Mouse (Mus musculus) lung, postnatal 0 days (tissue): Measurements from ENCODE around the gene Dhcr24. TPM values are rescaled to one million over a fixed set of nuclear protein-coding genes. Genes with fewer than 3 reads are reported as not detected.

Experiments used
- ATAC-seq: fragments of 200-750 bp; cut with Nextera tagmentation; 2 replicates; pipeline ENCODE4 v1.8.0; 2017; ENCODE audit warnings: moderate library complexity
- DNase-seq: peaks from one replicate; pipeline ENCODE4 v3.0.0-alpha.2; 2016; ENCODE audit warnings: low spot score
- H3K27ac ChIP-seq: fragments of 300-500 bp; sonication (generic); 2 replicates; pipeline ENCODE4 v1.5.1; 2014; ENCODE audit warnings: antibody characterized with exemption, mild to moderate bottlenecking, low read length, mixed read lengths
- H3K27me3 ChIP-seq: fragments of 300-500 bp; sonication (generic); replicated peaks from 2 replicates; pipeline ENCODE4 v1.6.1; 2014; ENCODE audit warnings: low read length, mixed read lengths; ENCODE audit not compliant: insufficient read depth
- H3K36me3 ChIP-seq: fragments of 300-500 bp; sonication (generic); 2 replicates; pipeline ENCODE4 v1.6.1; 2014; ENCODE audit warnings: low read length, mixed read lengths; ENCODE audit not compliant: insufficient read depth
- H3K4me1 ChIP-seq: fragments of 300-500 bp; sonication (generic); 2 replicates; pipeline ENCODE4 v1.6.1; 2014; ENCODE audit warnings: antibody characterized with exemption, low read depth, low read length, mixed read lengths; ENCODE audit not compliant: insufficient read depth
- H3K4me2 ChIP-seq: fragments of 300-500 bp; sonication (generic); replicated peaks from 2 replicates; pipeline ENCODE4 v1.6.1; 2014; ENCODE audit warnings: low read depth, mild to moderate bottlenecking, low read length, moderate library complexity, mixed read lengths
- H3K4me3 ChIP-seq: fragments of 300-500 bp; sonication (generic); 2 replicates; pipeline ENCODE4 v1.5.1; 2014; ENCODE audit warnings: low read depth, low read length
- H3K9ac ChIP-seq: fragments of 300-500 bp; sonication (generic); replicated peaks from 2 replicates; pipeline ENCODE4 v1.6.1; 2014; ENCODE audit warnings: low read depth, mild to moderate bottlenecking
- H3K9me3 ChIP-seq: fragments of 300-500 bp; sonication (generic); 2 replicates; pipeline ENCODE4 v1.6.1; 2016; ENCODE audit warnings: low read length, mixed read lengths
- CTCF ChIP-seq: IDR thresholded peaks from 2 replicates; pipeline ENCODE4 v1.5.1; 2016; ENCODE audit warnings: antibody characterized with exemption, mild to moderate bottlenecking
- EP300 ChIP-seq: IDR thresholded peaks from 2 replicates; pipeline ENCODE4 v1.6.1; 2016; ENCODE audit warnings: antibody characterized with exemption, mild to moderate bottlenecking, control low read depth
- WGBS: fragments of 180-500 bp; shearing (Covaris S2); extraction: QIAGEN DNeasy Blood & Tissue Kit; methylation state at CpG from one replicate; pipeline ENCODE4 v1.1.7; 2014; 5-methylcytosine and 5-hydroxymethylcytosine counted together
- polyA plus RNA-seq: library from polyadenylated mRNA; unstranded; fragments of >200 nt; fragmentation: Nextera tagmentation; extraction: Ambion mirVana; gene quantifications from 2 replicates; pipeline ENCODE4 v1.2.1, GENCODE M21; 2015

Dhcr24 gene
- polyA plus RNA-seq, 1 experiment from 2014 or later, result 5.0 TPM

DNA sequence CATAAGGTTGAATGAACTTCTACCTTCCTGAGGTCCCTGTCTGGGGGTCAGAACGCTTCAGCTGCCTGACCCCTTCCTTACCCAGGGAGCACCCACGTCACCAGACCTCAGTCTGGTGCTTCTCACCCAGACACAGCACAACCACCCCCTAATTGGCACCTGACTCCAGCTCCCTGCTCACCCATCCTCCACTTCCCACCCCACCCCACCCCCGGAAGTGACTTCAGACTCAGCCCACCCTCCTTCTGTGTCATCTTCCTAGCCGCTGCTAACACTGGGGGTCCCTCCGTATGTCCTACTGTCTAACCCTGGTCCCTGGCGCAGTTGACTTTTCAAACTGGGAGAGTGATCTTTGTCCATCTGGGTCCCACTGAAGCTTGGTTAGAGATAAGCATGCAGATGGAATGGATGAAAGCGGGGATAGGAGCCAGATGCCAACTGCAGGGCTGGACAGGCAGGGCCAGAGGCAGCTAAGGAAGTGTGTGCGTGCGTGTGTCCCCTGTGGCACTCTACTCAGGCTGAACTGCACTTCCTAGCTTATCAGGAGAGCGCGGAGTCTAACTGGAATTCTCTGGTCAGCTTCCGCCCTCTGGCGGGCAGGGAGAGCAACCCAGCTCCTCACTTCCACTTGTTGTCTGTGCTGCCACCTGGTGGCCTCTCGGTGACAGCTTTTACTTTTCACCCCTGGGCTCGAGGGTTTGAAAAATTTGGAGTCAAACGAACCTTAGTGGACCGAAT is 31.3 kb upstream of the Dhcr24 start:
- Histone ChIP-seq H3K36me3 (no peaks in the 10 kb centered on the region), H3K27me3 (no peaks in the 10 kb centered on the region), H3K27ac (no peak overlapping the region), H3K9ac (no peak overlapping the region), H3K4me3 (no peak overlapping the region), H3K4me2 (0 out of 2 replicates have a peak overlapping the region, but pooled peaks have one; percentile 6), H3K9me3 (no peaks in the 10 kb centered on the region), H3K4me1 (no peaks in the 10 kb centered on the region)
- no peak for TF ChIP-seq EP300
- TF ChIP-seq CTCF, result peak; percentile 100
- DNase-seq (peak; percentile 98), ATAC-seq (peak; percentile 92)
- 15% methylated on average over 17 of the region's 17 CpGs for WGBS

DNA sequence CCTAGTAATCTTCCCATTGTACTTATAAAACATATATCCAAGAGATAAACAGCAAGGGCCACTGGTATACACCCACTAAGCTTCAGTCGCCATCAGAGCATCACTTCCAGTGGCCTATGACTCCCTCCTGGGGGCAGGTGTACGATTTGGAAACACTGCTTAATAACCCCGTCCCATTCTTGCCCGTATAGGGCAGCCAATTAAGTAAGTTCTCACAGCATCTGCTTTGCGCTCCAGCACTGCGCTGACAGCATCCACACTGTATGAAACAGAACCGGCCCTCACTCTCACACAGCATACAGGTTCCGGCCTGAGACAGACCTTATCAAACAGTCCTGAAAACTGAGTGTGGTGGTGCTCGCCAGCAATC is 30.7 kb upstream of the Dhcr24 start:
- DNase-seq (no peak), ATAC-seq (no peak)
- Histone ChIP-seq H3K36me3 (no peaks in the 10 kb centered on the region), H3K4me1 (no peaks in the 10 kb centered on the region), H3K9me3 (no peaks in the 10 kb centered on the region), H3K4me3 (no peak overlapping the region), H3K9ac (no peak overlapping the region), H3K27ac (no peak overlapping the region), H3K4me2 (no peak overlapping the region), H3K27me3 (no peaks in the 10 kb centered on the region)
- TF ChIP-seq EP300, result no peak
- no peak for TF ChIP-seq CTCF
- 58% methylated on average over 9 of the region's 9 CpGs for WGBS

DNA sequence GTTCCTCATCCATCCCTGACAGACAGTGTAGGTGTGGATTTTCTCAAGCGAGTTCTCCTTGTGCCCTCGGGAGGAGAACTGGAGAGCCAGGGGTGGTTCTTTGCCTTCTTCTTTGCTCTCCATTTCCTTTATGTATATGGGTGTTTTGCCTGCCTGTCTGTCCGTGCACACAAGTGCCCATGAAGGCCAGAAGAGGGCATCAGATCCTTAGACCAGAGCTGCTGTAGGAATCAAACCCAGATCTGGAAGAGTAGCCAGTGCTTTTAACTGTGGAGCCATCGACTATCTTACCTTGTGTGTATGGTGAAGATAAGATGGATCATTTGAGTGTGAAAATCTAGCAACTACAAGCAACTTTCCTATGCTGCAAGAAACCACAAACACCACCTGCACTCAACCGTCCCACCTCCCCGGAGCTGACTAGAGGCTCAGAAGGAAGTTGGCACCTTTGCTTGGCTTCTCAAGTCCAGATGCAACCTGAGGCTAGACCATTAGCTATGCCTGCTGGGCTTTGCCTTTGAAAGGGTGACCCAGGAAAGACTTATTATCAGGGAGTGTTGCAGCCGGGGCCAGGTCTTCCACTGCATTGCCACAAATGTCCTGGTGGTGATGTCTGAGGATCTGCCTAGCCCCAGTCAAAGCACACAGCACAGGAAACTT is 27.3 kb upstream of the Dhcr24 start:
- Histone ChIP-seq H3K27ac (no peak overlapping the region), H3K4me3 (no peak overlapping the region), H3K9ac (no peak overlapping the region), H3K9me3 (no peaks in the 10 kb centered on the region), H3K4me2 (no peak overlapping the region), H3K36me3 (no peaks in the 10 kb centered on the region), H3K27me3 (no peaks in the 10 kb centered on the region), H3K4me1 (no peaks in the 10 kb centered on the region)
- ATAC-seq, result no peak
- TF ChIP-seq CTCF (peak; percentile 45), EP300 (no peak)
- no peak for DNase-seq
- 37% methylated on average over 7 of the region's 7 CpGs for WGBS

DNA sequence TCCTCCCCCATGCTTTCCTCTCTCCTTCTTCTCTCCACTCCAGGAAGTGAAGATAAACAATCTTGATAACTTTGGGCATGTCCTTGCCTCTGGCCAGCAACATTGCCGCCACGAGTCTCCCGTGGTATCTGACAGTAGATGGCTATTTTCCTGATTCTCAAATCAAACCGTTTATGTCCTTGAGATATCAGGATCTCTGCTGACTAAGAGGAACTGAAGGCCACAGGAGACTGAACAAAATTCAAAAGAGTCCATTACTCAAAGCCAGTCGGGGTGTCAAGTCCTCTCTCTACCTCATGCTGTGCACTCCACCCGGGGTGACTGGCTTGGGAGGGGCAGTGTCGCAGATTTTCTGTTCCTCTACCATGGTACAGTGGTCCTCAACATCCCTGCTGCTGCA is 26.6 kb upstream of the Dhcr24 start:
- Histone ChIP-seq H3K36me3 (no peaks in the 10 kb centered on the region), H3K27me3 (no peaks in the 10 kb centered on the region), H3K27ac (no peak overlapping the region), H3K4me3 (no peak overlapping the region), H3K4me1 (no peaks in the 10 kb centered on the region), H3K4me2 (no peak overlapping the region), H3K9ac (no peak overlapping the region), H3K9me3 (no peaks in the 10 kb centered on the region)
- DNase-seq, result no peak
- ATAC-seq, result no peak
- no peak for TF ChIP-seq CTCF
- TF ChIP-seq EP300, result no peak
- 36% methylated on average over 7 of the region's 7 CpGs for WGBS

DNA sequence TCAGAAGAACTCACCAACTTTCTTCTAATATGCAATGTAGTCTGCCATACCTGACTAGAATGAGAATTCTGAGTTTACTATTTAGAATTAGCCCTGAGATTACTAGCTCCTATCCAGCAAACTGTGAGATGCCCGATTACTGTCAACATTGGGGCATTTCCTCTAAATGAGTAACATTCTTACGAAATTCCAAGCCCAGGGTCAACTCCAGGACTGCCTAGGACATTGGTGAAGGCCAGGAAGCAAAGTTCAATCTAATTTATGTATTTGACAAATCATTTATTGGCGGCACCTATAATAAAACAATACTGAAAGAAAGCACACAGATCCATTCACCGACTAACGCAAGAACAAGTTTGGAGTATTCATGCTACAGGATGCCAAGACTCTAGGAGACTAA is 21.1 kb upstream of the Dhcr24 start:
- 82% methylated on average over 5 of the region's 5 CpGs for WGBS
- H3K4me1 ChIP-seq, result no peaks in the 10 kb centered on the region
- DNase-seq (no peak), ATAC-seq (no peak)
- no peak overlapping the region for H3K4me2 ChIP-seq
- TF ChIP-seq EP300 (no peak), CTCF (no peak)
- H3K27ac ChIP-seq, result no peak overlapping the region
- no peak overlapping the region for H3K4me3 ChIP-seq
- H3K9me3 ChIP-seq, result no peaks in the 10 kb centered on the region
- no peaks in the 10 kb centered on the region for H3K27me3 ChIP-seq
- H3K9ac ChIP-seq, result no peak overlapping the region
- no peaks in the 10 kb centered on the region for H3K36me3 ChIP-seq

DNA sequence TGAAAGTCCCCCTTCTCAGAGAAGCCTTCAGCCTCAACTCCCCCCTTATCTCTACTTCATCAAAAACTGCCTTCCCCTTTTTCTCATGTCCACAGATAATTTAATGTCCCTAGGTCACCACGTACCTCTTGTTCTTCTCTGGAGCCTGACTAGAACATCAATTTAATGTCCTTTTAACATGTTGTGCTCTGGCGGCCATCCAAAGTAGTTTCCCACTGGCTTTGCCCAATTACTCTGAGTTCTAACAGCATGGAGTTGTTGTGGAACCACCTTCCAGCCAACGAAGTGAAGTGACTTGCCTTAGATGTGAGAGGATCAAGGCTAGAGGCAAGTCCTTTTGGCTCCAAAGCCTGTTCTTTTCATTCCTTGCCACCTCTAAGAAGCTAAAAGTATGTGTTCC is 19.3 kb upstream of the Dhcr24 start:
- no peaks in the 10 kb centered on the region for H3K9me3 ChIP-seq
- TF ChIP-seq EP300, result no peak
- TF ChIP-seq CTCF, result no peak
- no peak for ATAC-seq
- H3K9ac ChIP-seq, result no peak overlapping the region
- H3K36me3 ChIP-seq, result no peaks in the 10 kb centered on the region
- H3K27ac ChIP-seq, result no peak overlapping the region
- WGBS, result 51% methylated on average over 3 of the region's 3 CpGs
- H3K27me3 ChIP-seq, result no peaks in the 10 kb centered on the region
- H3K4me2 ChIP-seq, result no peak overlapping the region
- H3K4me3 ChIP-seq, result no peak overlapping the region
- H3K4me1 ChIP-seq, result no peaks in the 10 kb centered on the region
- DNase-seq, result no peak
